8 mouse cellular contexts compared by ENCODE assay signal in genomic region chr6:128034317-128035249, GRCm38 (mm10).
DNase-seq lines count a peak whose midpoint lies in the region; ATAC-seq lines count a peak whose summit lies in the region.

No protein-coding gene starts in this region.

- H3K36me3 ChIP-seq in forebrain, embryonic 10.5 days (replicated peaks), result no peaks in the 10 kb centered on the region
- H3K36me3 ChIP-seq in heart, embryonic 15.5 days, result no peaks in the 10 kb centered on the region

- H3K9me3 ChIP-seq in forebrain, embryonic 10.5 days, result no peaks in the 10 kb centered on the region
- H3K9me3 ChIP-seq in heart, embryonic 15.5 days (replicated peaks), result no peaks in the 10 kb centered on the region

- peak overlapping the region; percentile 92 for H3K4me2 ChIP-seq in heart, embryonic 15.5 days

- H3K27ac ChIP-seq in forebrain, embryonic 10.5 days, result peak overlapping the region; percentile 81
- H3K27ac ChIP-seq in heart, embryonic 15.5 days, result peak overlapping the region; percentile 95

- peak; percentile 89 for DNase-seq in Muller cell, postnatal 12 days (ENCODE audit: inconsistent ontology term)
- DNase-seq in brain, adult 2 months (ENCODE audit: low read depth, low spot score), result peak; percentile 92
- peak; percentile 88 for DNase-seq in forebrain, embryonic 10.5 days (ENCODE audit: extremely low spot score, low spot score)
- peak; percentile 82 for DNase-seq in kidney, postnatal 10 days
- peak; percentile 17 for DNase-seq in lung, postnatal 36 days
- DNase-seq in right cerebral cortex, postnatal 25 days, result peak; percentile 58
- no peak for DNase-seq in spleen, postnatal 14 days (ENCODE audit: low spot score in 2 of 2)

- peaks cover 79% of the 10 kb centered on the region for H3K27me3 ChIP-seq in forebrain, embryonic 10.5 days (ENCODE audit: poor library complexity, severe bottlenecking)
- H3K27me3 ChIP-seq in heart, embryonic 15.5 days, result no peaks in the 10 kb centered on the region

- peak overlapping the region; percentile 67 for H3K4me3 ChIP-seq in forebrain, embryonic 10.5 days
- H3K4me3 ChIP-seq in heart, embryonic 15.5 days, result peak overlapping the region; percentile 69

- WGBS in forebrain, embryonic 10.5 days, result under 1% methylated on average over 80 of the region's 80 CpGs
- 2% methylated on average over 78 of the region's 80 CpGs for WGBS in heart, embryonic 15.5 days

- peak; percentile 72 for ATAC-seq in heart, embryonic 15.5 days (replicated peaks; ENCODE audit: insufficient number of reproducible peaks, insufficient read depth, low FRiP score, low read depth)

- H3K4me1 ChIP-seq in forebrain, embryonic 10.5 days, result peaks cover 86% of the 10 kb centered on the region
- H3K4me1 ChIP-seq in heart, embryonic 15.5 days (replicated peaks), result peaks cover 90% of the 10 kb centered on the region

- H3K9ac ChIP-seq in heart, embryonic 15.5 days, result peak overlapping the region; percentile 68

Comparison
In these comparisons a context has a peak if more than half of its experiments do, and no peak if none do; other contexts are left out.
1. DNase-seq: peak in Muller cell, postnatal 12 days (single experiment), brain, adult 2 months (single experiment), forebrain, embryonic 10.5 days (single experiment), kidney, postnatal 10 days (single experiment), lung, postnatal 36 days (single experiment) and right cerebral cortex, postnatal 25 days (single experiment); none in spleen, postnatal 14 days (0 of 2).